Mouse (Mus musculus) midbrain, embryonic 15.5 days (tissue): ENCODE measurements around the gene Hspb1. TPM values are rescaled to one million over a fixed set of nuclear protein-coding genes. Genes with fewer than 3 reads are reported as not detected.

Source experiments
- ATAC-seq: fragments of 200-750 bp; cut with Nextera tagmentation; replicated peaks from 2 replicates; pipeline ENCODE4 v1.8.0; 2017; ENCODE audit warnings: moderate TSS enrichment
- H3K27ac ChIP-seq: fragments of 300-500 bp; sonication (generic); 2 replicates; pipeline ENCODE4 v1.5.1; 2015; ENCODE audit warnings: mild to moderate bottlenecking, inconsistent platforms
- H3K27me3 ChIP-seq: fragments of 300-500 bp; sonication (generic); replicated peaks from 2 replicates; pipeline ENCODE4 v1.6.1; 2015; ENCODE audit warnings: inconsistent platforms
- H3K36me3 ChIP-seq: fragments of 300-500 bp; sonication (generic); replicated peaks from 2 replicates; pipeline ENCODE4 v1.6.1; 2015; ENCODE audit warnings: inconsistent platforms
- H3K4me1 ChIP-seq: fragments of 300-500 bp; sonication (generic); 2 replicates; pipeline ENCODE4 v1.6.1; 2015; ENCODE audit warnings: inconsistent platforms
- H3K4me2 ChIP-seq: fragments of 300-500 bp; sonication (generic); 2 replicates; pipeline ENCODE4 v1.6.1; 2015; ENCODE audit warnings: inconsistent platforms, mild to moderate bottlenecking, moderate library complexity
- H3K4me3 ChIP-seq: fragments of 300-500 bp; sonication (generic); 2 replicates; pipeline ENCODE4 v1.5.1; 2015; ENCODE audit warnings: mild to moderate bottlenecking, inconsistent platforms
- H3K9ac ChIP-seq: fragments of 300-500 bp; sonication (generic); 2 replicates; pipeline ENCODE4 v1.6.1; 2015; ENCODE audit warnings: mild to moderate bottlenecking, inconsistent platforms
- H3K9me3 ChIP-seq: fragments of 300-500 bp; sonication (generic); 2 replicates; pipeline ENCODE4 v1.6.1; 2016; ENCODE audit warnings: inconsistent platforms
- WGBS: fragments of 180-500 bp; shearing (Covaris S2); methylation state at CpG from one replicate; pipeline ENCODE4 v1.1.7; 2015; ENCODE audit warnings: mixed read lengths; 5-methylcytosine and 5-hydroxymethylcytosine counted together
- polyA plus RNA-seq: library from polyadenylated mRNA; unstranded; fragments of >200 nt; fragmentation: Nextera tagmentation; extraction: Ambion mirVana; gene quantifications from 2 replicates; pipeline ENCODE4 v1.2.1, GENCODE M21; 2015

Hspb1 gene
- 13.4 and 13.9 TPM in 2 replicates for polyA plus RNA-seq

GRCm38 (mm10) chr5:135887675-135888102 lies at the start of gene Hspb1:
TSS of gene Hspb1 (plus strand) at chr5:135887919.
- no peak within 1 kb of the TSS for H3K9ac ChIP-seq
- peak within 1 kb of the TSS; percentile 19 for H3K4me3 ChIP-seq
- H3K27me3 ChIP-seq = peaks cover 31% of the 10 kb centered on the region
- 3% methylated on average over 24 of the region's 24 CpGs for WGBS
- H3K27ac ChIP-seq = no peak within 1 kb of the TSS
- peak within 1 kb of the TSS; percentile 50 for H3K4me2 ChIP-seq
- no peaks in the 10 kb centered on the region for H3K36me3 ChIP-seq
- H3K4me1 ChIP-seq = peaks cover 12% of the 10 kb centered on the region
- ATAC-seq = no peak
- H3K9me3 ChIP-seq = no peaks in the 10 kb centered on the region

- Histone ChIP-seq H3K36me3 (peaks cover 17% of the 10 kb centered on the region), H3K9me3 (no peaks in the 10 kb centered on the region)
Observed at GRCm38 (mm10) chr5:135841651-135842050, 46.1 kb upstream of the Hspb1 start.

GRCm38 (mm10) chr5:135843418-135843817 lies 44.3 kb upstream of the Hspb1 start:
- no peak overlapping the region for H3K9ac ChIP-seq
- no peak overlapping the region for H3K4me3 ChIP-seq
- no peaks in the 10 kb centered on the region for H3K27me3 ChIP-seq
- ATAC-seq = no peak
- 28% methylated on average over 5 of the region's 5 CpGs for WGBS
- no peak overlapping the region for H3K27ac ChIP-seq
- no peaks in the 10 kb centered on the region for H3K4me1 ChIP-seq
- H3K4me2 ChIP-seq = no peak overlapping the region
- no peaks in the 10 kb centered on the region for H3K9me3 ChIP-seq
- peaks cover 17% of the 10 kb centered on the region for H3K36me3 ChIP-seq

More at GRCm38 (mm10) chr5:135841651-135842050, 46.1 kb upstream of the Hspb1 start:
- no peak overlapping the region for H3K4me2 ChIP-seq
- no peak overlapping the region for H3K4me3 ChIP-seq
- no peaks in the 10 kb centered on the region for H3K27me3 ChIP-seq
- no peak overlapping the region for H3K27ac ChIP-seq
- no peak for ATAC-seq
- no peaks in the 10 kb centered on the region for H3K4me1 ChIP-seq
- H3K9ac ChIP-seq = no peak overlapping the region
- WGBS = 77% methylated on average over 6 of the region's 6 CpGs

- H3K27me3 ChIP-seq = no peaks in the 10 kb centered on the region
- H3K27ac ChIP-seq = peak overlapping the region; percentile 48; the same call in 1 of the 2 replicates
- ATAC-seq = no peak
- 67% methylated on average over 13 of the region's 13 CpGs for WGBS
- H3K9me3 ChIP-seq = no peaks in the 10 kb centered on the region
- peaks cover 15% of the 10 kb centered on the region for H3K4me1 ChIP-seq
- no peak overlapping the region for H3K9ac ChIP-seq
- H3K36me3 ChIP-seq = peaks cover 12% of the 10 kb centered on the region
- no peak overlapping the region for H3K4me2 ChIP-seq
- H3K4me3 ChIP-seq = no peak overlapping the region
Observed at GRCm38 (mm10) chr5:135845676-135846320, 41.9 kb upstream of the Hspb1 start.

GRCm38 (mm10) chr5:135847460-135847859 lies 40.3 kb upstream of the Hspb1 start:
- WGBS = 76% methylated on average over 4 of the region's 4 CpGs
- H3K4me3 ChIP-seq = no peak overlapping the region

GRCm38 (mm10) chr5:135847881-135848280 lies 39.8 kb upstream of the Hspb1 start:
- Histone ChIP-seq H3K27ac (no peak overlapping the region), H3K36me3 (0 out of 2 replicates have a peak, but pooled peaks cover 6% of the 10 kb centered on the region), H3K4me1 (peaks cover 34% of the 10 kb centered on the region), H3K27me3 (no peaks in the 10 kb centered on the region), H3K4me2 (no peak overlapping the region), H3K9ac (no peak overlapping the region), H3K9me3 (no peaks in the 10 kb centered on the region), H3K4me3 (no peak overlapping the region)
- ATAC-seq = no peak
- WGBS = 85% methylated on average over 3 of the region's 3 CpGs

More at GRCm38 (mm10) chr5:135847460-135847859, 40.3 kb upstream of the Hspb1 start:
- Histone ChIP-seq H3K27me3 (no peaks in the 10 kb centered on the region), H3K9me3 (no peaks in the 10 kb centered on the region), H3K9ac (no peak overlapping the region), H3K36me3 (0 out of 2 replicates have a peak, but pooled peaks cover 6% of the 10 kb centered on the region), H3K4me2 (no peak overlapping the region), H3K27ac (no peak overlapping the region), H3K4me1 (peaks cover 32% of the 10 kb centered on the region)
- no peak for ATAC-seq

GRCm38 (mm10) chr5:135851024-135851423 lies 36.7 kb upstream of the Hspb1 start:
- peaks cover 5% of the 10 kb centered on the region for H3K27me3 ChIP-seq
- WGBS = under 1% methylated on average over 15 of the region's 15 CpGs

GRCm38 (mm10) chr5:135851481-135851880 lies 36.2 kb upstream of the Hspb1 start:
- peaks cover 10% of the 10 kb centered on the region for H3K27me3 ChIP-seq
- H3K36me3 ChIP-seq = no peaks in the 10 kb centered on the region
- no peaks in the 10 kb centered on the region for H3K9me3 ChIP-seq
- H3K4me1 ChIP-seq = peaks cover 40% of the 10 kb centered on the region
- H3K27ac ChIP-seq = peak overlapping the region; percentile 84
- no peak overlapping the region for H3K4me3 ChIP-seq
- H3K4me2 ChIP-seq = peak overlapping the region; percentile 13
- 6% methylated on average over 14 of the region's 14 CpGs for WGBS
- H3K9ac ChIP-seq = no peak overlapping the region
- no peak for ATAC-seq

More at GRCm38 (mm10) chr5:135851024-135851423, 36.7 kb upstream of the Hspb1 start:
- Histone ChIP-seq H3K4me3 (no peak overlapping the region), H3K4me1 (peaks cover 40% of the 10 kb centered on the region), H3K9ac (no peak overlapping the region), H3K36me3 (no peaks in the 10 kb centered on the region), H3K4me2 (peak overlapping the region; percentile 13), H3K27ac (peak overlapping the region; percentile 84), H3K9me3 (no peaks in the 10 kb centered on the region)
- ATAC-seq = peak; percentile 86

GRCm38 (mm10) chr5:135852421-135852820 lies 35.3 kb upstream of the Hspb1 start:
- no peak for ATAC-seq
- Histone ChIP-seq H3K36me3 (0 out of 2 replicates have a peak, but pooled peaks cover 2% of the 10 kb centered on the region), H3K9ac (peak overlapping the region; percentile 7; the same call in 1 of the 2 replicates), H3K4me1 (peaks cover 49% of the 10 kb centered on the region), H3K9me3 (no peaks in the 10 kb centered on the region), H3K27ac (peak overlapping the region; percentile 84), H3K4me2 (peak overlapping the region; percentile 26), H3K4me3 (no peak overlapping the region), H3K27me3 (peaks cover 19% of the 10 kb centered on the region)
- WGBS = 6% methylated on average over 10 of the region's 10 CpGs

- no peak for ATAC-seq
- H3K4me2 ChIP-seq = no peak overlapping the region
- H3K9ac ChIP-seq = no peak overlapping the region
- H3K4me1 ChIP-seq = peaks cover 49% of the 10 kb centered on the region
- peaks cover 31% of the 10 kb centered on the region for H3K27me3 ChIP-seq
- no peaks in the 10 kb centered on the region for H3K9me3 ChIP-seq
- 57% methylated on average over 7 of the region's 7 CpGs for WGBS
- 0 out of 2 replicates have a peak, but pooled peaks cover 2% of the 10 kb centered on the region for H3K36me3 ChIP-seq
- no peak overlapping the region for H3K27ac ChIP-seq
- H3K4me3 ChIP-seq = no peak overlapping the region
Observed at GRCm38 (mm10) chr5:135853731-135854130, 34.0 kb upstream of the Hspb1 start.

- Histone ChIP-seq H3K9me3 (no peaks in the 10 kb centered on the region), H3K4me2 (no peak overlapping the region), H3K9ac (no peak overlapping the region), H3K36me3 (0 out of 2 replicates have a peak, but pooled peaks cover 2% of the 10 kb centered on the region), H3K4me3 (no peak overlapping the region), H3K27ac (no peak overlapping the region), H3K27me3 (peaks cover 31% of the 10 kb centered on the region), H3K4me1 (peaks cover 40% of the 10 kb centered on the region)
- WGBS = 1% methylated on average over 4 of the region's 4 CpGs
- peak; percentile 53 for ATAC-seq
Observed at GRCm38 (mm10) chr5:135855156-135855555, 32.6 kb upstream of the Hspb1 start.

GRCm38 (mm10) chr5:135866662-135867061 lies 21.1 kb upstream of the Hspb1 start:
- H3K4me1 ChIP-seq = peaks cover 19% of the 10 kb centered on the region
- H3K9ac ChIP-seq = no peak overlapping the region
- peaks cover 2% of the 10 kb centered on the region; the same call in 1 of the 2 replicates for H3K27me3 ChIP-seq
- H3K4me3 ChIP-seq = no peak overlapping the region
- H3K9me3 ChIP-seq = no peaks in the 10 kb centered on the region
- no peak overlapping the region for H3K4me2 ChIP-seq
- H3K27ac ChIP-seq = no peak overlapping the region
- 0 out of 2 replicates have a peak, but pooled peaks cover 2% of the 10 kb centered on the region for H3K36me3 ChIP-seq
- ATAC-seq = no peak
- WGBS = 48% methylated on average over 8 of the region's 8 CpGs
